Mouse (Mus musculus) urinary bladder, postnatal 4 days (tissue): ENCODE measurements around the gene Gcm1.
"Not testable (repeated sequence)": the region's sequence is repeated elsewhere in the genome, so short reads cannot be mapped to it uniquely, and the experiment has no call there.

Source experiments
- DNase-seq, 2 experiments: peaks; one replicate each; pipeline ENCODE4 v3.0.0; 2021 to 2022; ENCODE audit warnings: low spot score in 2 of 2

Gcm1 gene

GRCm38 (mm10) chr9:78046755-78047154 is 5.0 kb upstream of the Gcm1 start:
- no peak for DNase-seq

GRCm38 (mm10) chr9:78050452-78050970 is 1.2 kb upstream of the Gcm1 start:
- no peak for DNase-seq

- DNase-seq: no peak
Observed at GRCm38 (mm10) chr9:78053821-78054220, 2.1 kb downstream of the Gcm1 start.

GRCm38 (mm10) chr9:78054298-78054697 is 2.6 kb downstream of the Gcm1 start:
- DNase-seq: no peak

GRCm38 (mm10) chr9:78059525-78060120 is 7.9 kb downstream of the Gcm1 start:
- DNase-seq: no peak

GRCm38 (mm10) chr9:78062392-78062791 is 10.7 kb downstream of the Gcm1 start:
- no peak for DNase-seq

- no peak for DNase-seq
Observed at GRCm38 (mm10) chr9:78064121-78064520, 12.4 kb downstream of the Gcm1 start.

GRCm38 (mm10) chr9:78070496-78070895 is 18.8 kb downstream of the Gcm1 start:
- no peak for DNase-seq

- no peak for DNase-seq
Observed at GRCm38 (mm10) chr9:78071626-78072025, 19.9 kb downstream of the Gcm1 start.

GRCm38 (mm10) chr9:78073291-78073690 is 21.6 kb downstream of the Gcm1 start:
- not testable (repeated sequence) for DNase-seq

- no peak for DNase-seq
Observed at GRCm38 (mm10) chr9:78073713-78074340, 22.1 kb downstream of the Gcm1 start.

GRCm38 (mm10) chr9:78075256-78075655 is 23.5 kb downstream of the Gcm1 start:
- DNase-seq: no peak

GRCm38 (mm10) chr9:78078240-78078639 is 26.5 kb downstream of the Gcm1 start:
- DNase-seq: no peak

- DNase-seq: no peak
Observed at GRCm38 (mm10) chr9:78081835-78082234, 30.1 kb downstream of the Gcm1 start.

- no peak for DNase-seq
Observed at GRCm38 (mm10) chr9:78084341-78084740, 32.6 kb downstream of the Gcm1 start.

- no peak for DNase-seq
Observed at GRCm38 (mm10) chr9:78085722-78086287, 34.1 kb downstream of the Gcm1 start.

- DNase-seq: no peak
Observed at GRCm38 (mm10) chr9:78087751-78088150, 36.0 kb downstream of the Gcm1 start.

- DNase-seq: no peak
Observed at GRCm38 (mm10) chr9:78088521-78088920, 36.8 kb downstream of the Gcm1 start.

- DNase-seq: no peak
Observed at GRCm38 (mm10) chr9:78088971-78089370, 37.2 kb downstream of the Gcm1 start.

- no peak for DNase-seq
Observed at GRCm38 (mm10) chr9:78089906-78090305, 38.2 kb downstream of the Gcm1 start.

GRCm38 (mm10) chr9:78090596-78090995 is 38.9 kb downstream of the Gcm1 start:
- no peak for DNase-seq

GRCm38 (mm10) chr9:78095686-78096085 is 44.0 kb downstream of the Gcm1 start:
- DNase-seq: no peak

GRCm38 (mm10) chr9:78096376-78096775 is 44.7 kb downstream of the Gcm1 start:
- no peak for DNase-seq
